Mouse (Mus musculus) neural tube, embryonic 15.5 days (tissue): ENCODE measurements around the gene Lrrc4b. TPM values are rescaled to one million over a fixed set of nuclear protein-coding genes. Genes with fewer than 3 reads are reported as not detected.

Experiments used
- ATAC-seq: fragments of 200-750 bp; cut with Nextera tagmentation; 2 replicates; pipeline ENCODE4 v1.8.0; 2017; ENCODE audit warnings: mild to moderate bottlenecking, moderate TSS enrichment, moderate library complexity; ENCODE audit not compliant: low FRiP score
- H3K27ac ChIP-seq: fragments of 300-500 bp; sonication (generic); replicated peaks from 2 replicates; pipeline ENCODE4 v1.5.1; 2015; ENCODE audit warnings: mild to moderate bottlenecking, inconsistent platforms
- H3K27me3 ChIP-seq: fragments of 300-500 bp; sonication (generic); replicated peaks from 2 replicates; pipeline ENCODE4 v1.6.1; 2015; ENCODE audit warnings: inconsistent platforms
- H3K36me3 ChIP-seq: fragments of 300-500 bp; sonication (generic); 2 replicates; pipeline ENCODE4 v1.6.1; 2015; ENCODE audit warnings: inconsistent platforms
- H3K4me1 ChIP-seq: fragments of 300-500 bp; sonication (generic); 2 replicates; pipeline ENCODE4 v1.6.1; 2015; ENCODE audit warnings: inconsistent platforms
- H3K4me2 ChIP-seq: fragments of 300-500 bp; sonication (generic); 2 replicates; pipeline ENCODE4 v1.6.1; 2015; ENCODE audit warnings: inconsistent platforms, mild to moderate bottlenecking, moderate library complexity
- H3K4me3 ChIP-seq: fragments of 300-500 bp; sonication (generic); replicated peaks from 2 replicates; pipeline ENCODE4 v1.5.1; 2015; ENCODE audit warnings: mild to moderate bottlenecking, inconsistent platforms
- H3K9ac ChIP-seq: fragments of 300-500 bp; sonication (generic); replicated peaks from 2 replicates; pipeline ENCODE4 v1.6.1; 2015; ENCODE audit warnings: mild to moderate bottlenecking, inconsistent platforms
- H3K9me3 ChIP-seq: fragments of 300-500 bp; sonication (generic); replicated peaks from 2 replicates; pipeline ENCODE4 v1.6.1; 2016; ENCODE audit warnings: inconsistent platforms
- microRNA-seq: library from miRNA; unstranded; fragments of <30 nt; microRNA quantifications from one replicate; pipeline ENCODE4, GENCODE M21; 2017
- polyA plus RNA-seq: library from polyadenylated mRNA; unstranded; fragments of >200 nt; fragmentation: Nextera tagmentation; extraction: Ambion mirVana; gene quantifications from 2 replicates; pipeline ENCODE4 v1.2.1, GENCODE M21; 2015

Lrrc4b gene
- polyA plus RNA-seq, 1 experiment from 2014 or later, result 14.9 TPM

DNA sequence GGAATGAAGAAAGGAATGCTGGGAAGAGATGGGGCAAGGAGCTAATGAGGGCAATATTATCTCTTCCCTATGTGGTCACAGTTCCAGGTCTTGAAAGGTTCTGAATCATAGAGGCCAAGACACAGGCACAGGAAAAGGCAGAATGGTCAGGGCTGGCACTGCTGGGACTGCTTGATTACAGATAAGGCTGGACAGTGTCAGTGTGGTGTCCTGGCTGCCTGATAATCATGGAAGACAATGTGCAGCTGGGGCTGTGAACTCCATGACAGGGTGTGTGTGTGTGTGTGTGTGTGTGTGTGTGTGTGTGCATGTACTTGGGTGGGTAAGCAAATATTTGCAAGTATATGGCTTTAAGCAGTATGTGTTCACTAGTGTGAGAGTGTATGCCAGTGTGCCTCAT lies 78.7 kb downstream of the Lrrc4b start:
- no peaks in the 10 kb centered on the region for H3K4me1 ChIP-seq
- H3K9me3 ChIP-seq, result no peaks in the 10 kb centered on the region
- H3K9ac ChIP-seq, result no peak overlapping the region
- no peak overlapping the region for H3K4me3 ChIP-seq
- H3K27ac ChIP-seq, result no peak overlapping the region
- H3K36me3 ChIP-seq, result no peaks in the 10 kb centered on the region
- H3K27me3 ChIP-seq, result peaks cover 5% of the 10 kb centered on the region; the same call in 1 of the 2 replicates
- no peak overlapping the region for H3K4me2 ChIP-seq
- no peak for ATAC-seq

Small RNA genes lying within 50 kb of the gene (microRNA-seq; reads per million reads assigned to microRNA genes)
- gene Mir7052, result 0.87 reads per million

Other genes starting within 250 kb of the Lrrc4b start
- gene Klk1b24, start 240.8 kb upstream of the Lrrc4b start, polyA plus RNA-seq, result not detected in 2 replicates
- gene Klk1b3, start 230.8 kb upstream of the Lrrc4b start, polyA plus RNA-seq, result not detected in 2 replicates
- not detected in 2 replicates for gene Klk1b4, start 221.6 kb upstream of the Lrrc4b start, polyA plus RNA-seq
- not detected in 2 replicates for gene Klk1b5, start 213.1 kb upstream of the Lrrc4b start, polyA plus RNA-seq
- 0.51 TPM in 1 of 2 replicates, not detected in the other for gene Klk1, start 203.7 kb upstream of the Lrrc4b start, polyA plus RNA-seq
- not detected in 2 replicates for gene Gm36864, start 192.8 kb upstream of the Lrrc4b start, polyA plus RNA-seq
- 1.3 and 1.5 TPM in 2 replicates for gene 1700028J19Rik, start 182.3 kb upstream of the Lrrc4b start, polyA plus RNA-seq
- 198 and 218 TPM in 2 replicates for gene 2410002F23Rik, start 182.3 kb upstream of the Lrrc4b start, polyA plus RNA-seq
- 0.11 and 0.15 TPM in 2 replicates for gene Acp4, start 171.6 kb upstream of the Lrrc4b start, polyA plus RNA-seq
- not detected in 2 replicates for gene Gm15517, start 167.6 kb upstream of the Lrrc4b start, polyA plus RNA-seq
- gene Clec11a, start 122.1 kb upstream of the Lrrc4b start, polyA plus RNA-seq, result 4.8 and 5.5 TPM in 2 replicates
- gene Shank1, start 118.8 kb upstream of the Lrrc4b start, polyA plus RNA-seq, result 38.1 and 47.6 TPM in 2 replicates
- 67.0 and 75.4 TPM in 2 replicates for gene Syt3, start 44.9 kb upstream of the Lrrc4b start, polyA plus RNA-seq
- gene 1700008O03Rik, start 43.2 kb upstream of the Lrrc4b start, polyA plus RNA-seq, result 2.5 and 3.4 TPM in 2 replicates
- 2.2 and 4.2 TPM in 2 replicates for gene Aspdh, start 36.4 kb downstream of the Lrrc4b start, polyA plus RNA-seq
- 45.2 and 51.0 TPM in 2 replicates for gene Josd2, start 39.0 kb downstream of the Lrrc4b start, polyA plus RNA-seq
- gene Emc10, start 67.5 kb downstream of the Lrrc4b start, polyA plus RNA-seq, result 144 and 157 TPM in 2 replicates
- gene Fam71e1, start 67.6 kb downstream of the Lrrc4b start, polyA plus RNA-seq, result 22.6 and 23.2 TPM in 2 replicates
- gene Mybpc2, start 95.6 kb downstream of the Lrrc4b start, polyA plus RNA-seq, result 0.14 and 0.36 TPM in 2 replicates
- gene Spib, start 103.1 kb downstream of the Lrrc4b start, polyA plus RNA-seq, result 7.5 TPM in 1 of 2 replicates, not detected in the other
- 18.8 and 38.9 TPM in 2 replicates for gene Pold1, start 119.8 kb downstream of the Lrrc4b start, polyA plus RNA-seq
- 54.0 and 62.0 TPM in 2 replicates for gene Nr1h2, start 124.9 kb downstream of the Lrrc4b start, polyA plus RNA-seq
- gene Napsa, start 143.4 kb downstream of the Lrrc4b start, polyA plus RNA-seq, result 1.1 and 4.9 TPM in 2 replicates
- 7.2 and 8.0 TPM in 2 replicates for gene Kcnc3, start 161.6 kb downstream of the Lrrc4b start, polyA plus RNA-seq
- gene Myh14, start 241.8 kb downstream of the Lrrc4b start, polyA plus RNA-seq, result 4.8 and 6.0 TPM in 2 replicates